Mouse (Mus musculus) c-Kit-negative CD71-positive TER-119-positive erythroid progenitor cells, embryonic 14.5 days (primary cell): ENCODE data around the gene Tead2.
"Not testable (repeated sequence)": the region's sequence is repeated elsewhere in the genome, so short reads cannot be mapped to it uniquely, and the experiment has no call there.

ENCODE experiments used
- DNase-seq: peaks from one replicate; pipeline ENCODE4 v3.0.0-alpha.2; 2013; ENCODE audit warnings: low read depth, low spot score

The Tead2 gene

GRCm38 (mm10) chr7:45228548-45228947, 13.0 kb downstream of the Tead2 start:
- no peak for DNase-seq

DNA sequence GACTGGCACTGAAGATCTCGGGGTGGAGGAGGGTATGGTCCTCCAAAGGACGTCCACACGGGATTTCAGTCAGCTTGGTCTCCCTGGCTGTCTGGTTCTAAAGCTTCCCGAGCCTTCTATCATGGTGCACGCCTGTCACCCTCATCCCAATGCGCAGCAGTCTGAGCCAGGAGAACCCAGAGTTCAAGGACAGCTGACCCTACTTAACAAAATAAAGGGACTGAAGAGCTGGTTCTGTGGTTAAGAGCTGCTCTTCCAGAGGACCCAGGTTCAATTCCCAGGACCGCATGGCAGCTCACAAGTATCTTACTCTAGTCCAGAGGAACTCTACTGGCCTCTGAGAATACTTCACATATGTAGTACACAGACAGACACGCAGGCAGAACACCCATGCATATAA, 13.5 kb downstream of the Tead2 start:
- DNase-seq: no peak

DNA sequence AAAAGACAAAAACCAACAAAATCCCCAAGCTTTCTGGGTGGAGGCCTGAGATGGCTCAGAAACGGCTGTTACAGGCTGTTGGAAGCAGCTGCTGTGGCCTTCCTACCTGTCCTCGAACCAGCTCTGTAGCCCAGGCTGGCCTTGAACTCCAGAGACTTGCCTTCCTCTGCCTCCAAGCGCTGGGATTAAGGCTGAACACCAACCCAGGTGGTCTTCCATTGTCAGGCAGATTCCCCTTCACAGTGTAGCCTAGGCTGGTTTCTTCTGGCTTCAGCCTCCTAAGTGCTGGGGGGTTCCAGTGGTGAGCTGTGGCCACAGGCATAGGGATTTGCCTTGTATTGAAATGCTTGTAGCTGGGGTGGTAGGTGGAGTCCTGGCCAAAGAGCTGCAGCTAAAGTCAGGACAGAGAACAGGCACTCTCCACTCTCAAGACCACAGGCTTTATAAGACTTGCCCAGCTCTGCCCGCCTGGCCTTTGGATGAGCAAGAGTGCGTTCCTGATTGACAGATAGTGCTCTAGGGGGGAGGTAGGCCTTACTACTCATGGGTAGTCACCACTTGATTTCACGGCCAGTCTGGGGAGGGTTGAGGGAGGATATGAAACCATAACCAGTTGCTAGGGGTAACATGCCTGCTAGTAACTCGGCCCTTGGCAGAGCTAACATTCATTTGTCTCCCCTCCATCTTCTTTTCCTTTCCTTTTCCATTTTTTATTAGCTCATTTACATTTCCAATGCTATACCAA, 14.1 kb downstream of the Tead2 start:
- no peak for DNase-seq

- DNase-seq: no peak
These were observed 15.6 kb downstream of the Tead2 start for GRCm38 (mm10) chr7:45231192-45231591.

DNA sequence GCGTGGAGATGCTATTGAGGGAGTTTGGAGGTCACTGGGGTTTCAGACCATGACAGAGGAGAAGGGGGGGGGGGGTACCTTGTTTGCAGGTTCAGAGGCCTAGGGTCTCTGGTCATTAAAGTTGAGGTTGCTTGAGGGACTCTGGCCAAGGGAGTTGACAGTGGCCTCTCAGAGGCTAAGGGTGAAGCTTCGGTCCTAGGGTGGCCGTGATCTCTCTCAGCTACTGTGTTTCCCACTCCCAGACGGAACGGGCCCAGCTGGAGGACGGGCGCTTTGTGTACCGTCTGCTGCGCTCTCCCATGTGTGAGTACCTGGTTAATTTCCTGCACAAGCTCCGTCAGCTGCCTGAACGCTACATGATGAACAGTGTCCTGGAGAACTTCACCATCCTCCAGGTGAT, 16.4 kb downstream of the Tead2 start:
- no peak for DNase-seq

GRCm38 (mm10) chr7:45232716-45233465, 17.3 kb downstream of the Tead2 start:
- no peak for DNase-seq

- no peak for DNase-seq
These were observed 18.2 kb downstream of the Tead2 start for GRCm38 (mm10) chr7:45233580-45234332.

DNA sequence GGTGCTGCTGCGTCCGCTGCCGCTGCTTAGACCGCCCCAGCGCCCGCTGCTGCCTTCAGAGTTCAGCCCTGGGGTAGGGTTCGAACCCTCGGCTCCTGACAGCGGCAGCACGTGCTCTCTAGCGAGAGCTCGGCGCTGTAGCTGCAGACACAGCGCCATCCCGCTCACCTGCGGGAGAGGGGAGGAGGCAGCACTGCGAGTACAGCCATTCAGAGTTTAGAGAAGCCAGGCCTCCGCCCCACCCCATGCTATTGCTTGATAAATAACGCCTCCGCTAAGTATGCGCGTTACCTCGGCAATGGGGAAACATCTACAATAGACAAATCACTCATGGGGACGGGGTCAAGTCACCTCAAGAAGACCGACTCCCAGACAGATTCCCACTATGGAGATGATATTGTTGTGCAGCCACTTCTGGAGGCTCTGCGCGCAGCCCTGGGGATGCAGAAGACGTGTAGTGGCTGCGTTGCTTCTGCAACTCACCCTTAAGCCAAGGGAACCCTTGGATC, 18.8 kb downstream of the Tead2 start:
- DNase-seq: no peak

- DNase-seq: no peak
These were observed 19.5 kb downstream of the Tead2 start for GRCm38 (mm10) chr7:45234922-45235571.

- DNase-seq: no peak
These were observed 20.2 kb downstream of the Tead2 start for GRCm38 (mm10) chr7:45235656-45236180.

- no peak for DNase-seq
These were observed 22.5 kb downstream of the Tead2 start for GRCm38 (mm10) chr7:45237747-45238699.

DNA sequence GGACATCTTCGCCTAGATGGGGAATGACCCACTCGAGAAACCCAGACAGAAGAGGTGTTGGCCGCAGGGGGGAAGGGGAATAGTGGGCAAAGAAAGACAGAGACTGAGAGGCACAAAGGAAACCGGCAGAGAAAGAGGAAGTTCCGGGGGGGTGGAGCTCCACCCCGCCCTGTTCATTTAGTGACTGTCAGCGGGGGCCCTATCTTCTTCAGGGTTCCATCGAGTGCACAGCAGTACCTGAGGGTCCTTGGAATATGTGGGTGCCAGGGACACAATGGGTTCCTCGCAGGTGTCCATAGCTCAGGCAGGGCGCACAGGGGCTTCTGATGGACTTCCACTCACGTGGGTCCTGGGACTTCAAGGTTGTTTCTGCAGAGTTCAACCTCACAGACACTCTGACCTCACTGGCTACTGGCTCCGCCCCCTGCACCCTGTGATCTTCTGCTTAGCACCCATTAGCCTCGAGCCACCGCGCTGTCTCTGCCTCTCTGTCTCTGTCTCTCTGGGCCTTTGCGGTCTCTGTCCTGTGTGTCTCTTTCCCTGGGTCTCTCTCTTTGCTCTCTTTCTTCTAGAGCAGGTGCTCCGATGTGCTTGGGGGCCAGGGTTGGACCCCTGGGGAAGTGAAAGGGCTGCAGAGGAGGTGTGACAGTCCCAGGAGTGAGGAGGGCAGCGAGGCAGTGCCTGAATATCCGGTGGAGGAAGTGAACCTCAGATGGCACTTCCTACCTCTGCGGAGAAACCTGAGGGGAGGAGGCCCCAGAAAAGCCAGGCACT, 23.4 kb downstream of the Tead2 start, which contains the start of gene Cd37:
Cd37 (minus strand) TSS at position 393 of the 774 bp plus-strand sequence.
- DNase-seq: peak; percentile 12

DNA sequence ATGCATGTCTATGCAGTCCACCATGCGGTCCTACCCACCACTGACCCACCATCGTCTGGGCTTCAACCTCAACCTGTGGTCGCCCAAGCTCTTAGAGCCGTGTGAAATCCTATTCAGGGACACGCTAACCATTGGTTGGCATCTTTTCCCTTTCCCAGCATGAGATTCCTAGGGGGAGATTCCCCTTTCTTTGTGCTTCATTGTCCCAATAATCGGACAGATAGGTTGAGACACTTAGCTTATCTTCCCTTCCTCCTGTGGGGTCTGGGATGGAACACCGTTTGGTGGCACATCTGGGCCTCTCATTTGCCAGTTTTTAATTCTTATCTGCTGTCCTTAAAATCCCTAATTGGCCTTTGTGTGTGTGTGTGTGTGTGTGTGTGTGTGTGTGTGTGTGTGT, 24.6 kb downstream of the Tead2 start:
- no peak for DNase-seq

GRCm38 (mm10) chr7:45240633-45241388, 25.3 kb downstream of the Tead2 start, which contains the start of gene Slc6a16:
Slc6a16 (plus strand) TSS chr7:45241085.
- no peak for DNase-seq

- DNase-seq: no peak
These were observed 25.8 kb downstream of the Tead2 start for GRCm38 (mm10) chr7:45241389-45241749.

- DNase-seq: no peak
These were observed 32.1 kb downstream of the Tead2 start for GRCm38 (mm10) chr7:45247666-45248065.

DNA sequence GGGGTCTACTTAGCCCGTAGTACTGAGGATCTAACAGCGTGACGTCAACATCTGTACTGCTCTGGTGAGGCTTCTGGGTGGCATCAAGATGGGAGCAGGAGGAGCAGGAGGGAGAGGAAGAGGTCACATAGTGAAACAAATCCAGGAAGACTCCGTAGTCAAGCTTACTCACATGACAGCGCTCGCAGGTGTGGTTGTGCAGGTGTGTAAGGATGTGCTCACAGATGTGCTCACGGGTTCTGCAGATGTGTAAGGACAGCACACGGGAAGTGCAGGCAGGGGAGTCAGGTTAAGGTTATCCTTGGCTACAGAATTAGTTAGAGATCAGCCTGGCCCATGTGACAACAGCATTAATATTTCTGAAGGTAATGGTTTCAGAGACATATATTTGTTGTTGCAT, 38.3 kb downstream of the Tead2 start:
- DNase-seq: no peak

GRCm38 (mm10) chr7:45255822-45256221, 40.3 kb downstream of the Tead2 start:
- DNase-seq: not testable (repeated sequence)
